Mouse (Mus musculus) megakaryocyte, adult 5-6 weeks (primary cell): Measurements from ENCODE around the gene Vegfa. TPM values are rescaled to one million over a fixed set of nuclear protein-coding genes. Genes with fewer than 3 reads are reported as not detected.

ENCODE experiments used
- ATAC-seq: 2 replicates; pipeline ENCODE4 v1.8.0; 2016; ENCODE audit warnings: mild to moderate bottlenecking, inconsistent platforms; ENCODE audit not compliant: poor library complexity, severe bottlenecking
- total RNA-seq, 2 experiments: library from RNA; stranded (forward) in 1 of 2; stranded (reverse) in 1 of 2; fragments of 153-499, 151-499 nt in 1 of 2; fragments of 221-1000, 200-1000 nt in 1 of 2; gene quantifications; 2 replicates each; pipeline versions ENCODE4 v1.2.3 to v1.2.4; 2015 to 2017

The Vegfa gene
- total RNA-seq, 2 experiments from 2014 or later: 4.8 to 5.6 TPM

- no peak for ATAC-seq
Observed at GRCm38 (mm10) chr17:46052146-46052545, 20.0 kb upstream of the Vegfa start.

DNA sequence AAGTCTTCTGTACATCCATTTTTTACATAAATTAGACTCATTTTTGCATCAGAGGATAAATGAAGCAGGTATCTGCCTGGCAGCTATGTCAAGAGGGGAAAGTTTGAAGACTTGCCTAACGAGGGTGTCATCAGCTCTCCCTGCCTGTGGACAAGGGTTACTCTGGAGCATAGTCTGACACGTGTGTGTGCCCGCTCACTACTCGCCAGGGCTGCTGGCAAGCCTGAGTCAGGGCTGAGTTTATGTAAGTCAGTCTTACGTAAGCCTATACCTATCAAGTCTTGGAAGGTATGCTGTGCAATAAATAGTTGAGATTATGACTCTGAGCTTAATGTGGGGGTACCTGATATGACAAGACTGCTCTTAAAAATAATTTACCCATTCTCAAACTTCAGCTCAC, 19.2 kb upstream of the Vegfa start:
- no peak for ATAC-seq

- no peak for ATAC-seq
Observed at GRCm38 (mm10) chr17:46049567-46049966, 17.4 kb upstream of the Vegfa start.

DNA sequence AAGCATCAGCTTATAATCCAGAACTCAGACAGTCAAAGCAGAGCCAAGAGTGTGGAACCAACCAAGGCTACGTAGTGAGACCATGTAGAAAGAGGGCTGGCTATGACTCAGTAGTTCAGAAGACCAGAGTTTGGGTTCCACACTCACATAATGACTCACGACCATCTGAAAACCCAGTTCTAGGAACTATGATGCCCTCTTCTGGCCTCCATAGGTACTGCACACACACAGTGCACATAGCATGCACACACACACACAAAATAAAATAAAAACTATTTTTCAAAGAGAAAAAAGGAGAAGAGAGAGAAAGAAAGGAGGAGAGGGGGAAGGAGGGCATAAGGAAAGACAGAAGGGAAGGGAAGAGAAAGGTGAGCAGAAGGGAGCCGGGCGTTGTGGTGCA, 16.0 kb upstream of the Vegfa start:
- no peak for ATAC-seq

DNA sequence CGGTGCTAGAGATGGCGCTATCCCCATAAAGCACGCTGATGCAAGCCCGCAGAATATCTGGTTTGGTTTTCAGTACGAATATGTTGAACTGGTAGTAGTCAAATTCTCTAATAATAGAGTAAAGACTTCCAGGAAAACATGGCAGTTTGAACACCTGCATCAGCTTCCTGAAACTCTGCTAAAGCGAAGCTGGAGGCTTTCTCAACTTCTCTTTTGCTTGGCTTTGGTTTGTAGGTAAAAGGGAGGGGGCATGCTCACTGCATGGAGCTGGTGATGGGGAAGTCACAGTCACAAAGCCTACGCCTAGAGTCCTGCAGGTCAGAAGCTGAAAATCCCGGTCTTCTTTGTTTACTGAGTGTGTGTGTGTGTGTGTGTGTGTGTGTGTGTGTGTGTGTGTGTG, 13.6 kb upstream of the Vegfa start:
- peak; percentile 90 for ATAC-seq

DNA sequence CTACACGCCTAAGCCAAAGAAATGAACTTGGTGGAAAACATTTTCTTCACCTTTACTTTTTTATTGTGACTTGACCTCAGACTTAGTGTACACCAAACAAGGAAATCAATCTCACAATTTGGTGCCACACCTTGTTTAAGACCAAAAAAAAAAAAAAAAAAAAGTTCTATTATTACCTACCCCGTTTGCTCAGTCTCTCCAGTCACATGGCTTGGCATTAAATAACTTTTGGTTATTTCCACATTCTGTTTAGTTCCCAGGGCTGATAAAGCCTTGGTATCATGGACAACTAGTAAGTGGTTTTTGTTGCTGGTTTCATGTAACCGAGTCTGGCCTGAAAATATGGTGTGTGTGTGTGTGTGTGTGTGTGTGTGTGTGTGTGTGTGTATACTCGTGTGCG, 12.8 kb upstream of the Vegfa start:
- no peak for ATAC-seq

DNA sequence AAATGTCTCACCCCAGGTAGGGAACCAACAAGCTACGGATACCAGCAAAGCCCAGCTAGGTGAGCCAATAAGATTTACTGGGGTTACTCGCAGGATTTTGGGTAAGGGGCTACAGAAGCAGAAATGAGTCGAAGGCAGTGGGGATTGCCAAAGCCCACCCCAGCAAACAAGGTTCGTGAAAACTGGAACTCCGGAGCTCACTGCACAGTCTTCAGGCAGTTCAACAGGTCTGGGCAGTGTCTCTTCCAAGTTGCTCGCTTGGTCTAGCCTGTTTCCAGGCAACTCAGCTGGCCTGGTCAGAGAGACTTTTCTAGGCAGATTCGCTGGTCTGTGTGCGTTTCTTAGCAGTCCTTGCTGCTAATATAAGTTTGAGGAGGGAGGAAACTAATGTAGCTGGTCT, 10.0 kb upstream of the Vegfa start:
- ATAC-seq: no peak

GRCm38 (mm10) chr17:46041679-46042078, 9.5 kb upstream of the Vegfa start:
- no peak for ATAC-seq

- ATAC-seq: peak; percentile 69; the same call in 1 of the 2 replicates
Observed at GRCm38 (mm10) chr17:46041223-46041622, 9.1 kb upstream of the Vegfa start.

DNA sequence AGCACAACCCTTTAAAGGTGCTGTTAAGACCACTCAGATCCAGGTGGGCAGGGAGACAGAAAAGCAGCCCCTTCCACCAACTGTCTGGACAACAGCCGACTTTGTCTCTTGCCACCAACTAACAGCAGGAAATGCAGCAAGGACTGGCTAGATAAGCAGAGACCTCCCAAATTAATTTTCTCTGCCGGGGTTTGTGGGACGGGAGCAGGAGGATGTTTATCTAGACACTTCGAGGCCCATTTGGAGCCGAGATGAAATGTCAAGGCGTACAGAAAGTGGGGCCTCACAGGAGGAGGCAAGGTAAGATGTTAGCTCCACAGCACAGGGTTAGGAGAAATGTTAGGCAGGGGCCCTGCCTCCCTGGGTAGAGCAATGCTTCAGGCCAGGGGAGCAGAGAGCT, 8.4 kb upstream of the Vegfa start:
- ATAC-seq: no peak

DNA sequence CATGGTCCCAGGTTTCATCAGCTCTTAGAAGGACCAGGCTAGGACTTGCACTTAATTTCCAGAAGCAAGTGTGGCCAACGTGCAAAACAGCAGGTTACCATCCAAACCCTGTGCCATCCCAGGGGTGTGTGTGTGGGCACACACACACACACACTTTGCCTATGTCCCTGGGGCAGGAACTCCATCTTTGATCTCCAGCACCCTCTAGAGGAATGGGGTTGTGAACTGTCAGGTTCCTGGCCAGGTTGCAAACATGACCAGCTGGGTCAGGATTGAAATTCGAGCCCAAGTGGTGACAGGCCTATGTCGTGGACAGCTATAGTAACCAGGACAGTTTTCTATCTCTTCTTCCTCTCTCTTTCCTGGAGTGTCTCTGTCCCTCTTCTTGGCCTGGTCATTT, 6.7 kb upstream of the Vegfa start:
- ATAC-seq: no peak

DNA sequence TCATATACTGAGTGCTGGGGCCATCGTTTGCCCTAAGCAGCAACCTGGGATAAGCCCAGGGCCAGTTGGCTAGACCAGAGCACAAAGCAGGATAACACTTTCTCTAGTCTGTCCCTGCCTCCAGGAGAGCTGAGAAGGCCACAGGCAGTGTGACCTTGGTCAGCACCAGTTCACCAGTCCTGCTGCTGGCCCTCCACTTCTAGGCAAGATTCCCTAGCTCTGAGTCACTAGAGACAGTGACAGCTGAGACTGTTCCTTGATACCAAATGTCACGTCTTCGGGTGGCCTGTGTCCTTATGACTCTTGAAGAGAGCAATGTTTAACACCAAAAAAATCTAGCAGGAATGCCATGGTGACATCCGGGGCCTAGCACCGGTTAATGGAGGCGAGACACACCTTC, 4.2 kb upstream of the Vegfa start:
- ATAC-seq: no peak

DNA sequence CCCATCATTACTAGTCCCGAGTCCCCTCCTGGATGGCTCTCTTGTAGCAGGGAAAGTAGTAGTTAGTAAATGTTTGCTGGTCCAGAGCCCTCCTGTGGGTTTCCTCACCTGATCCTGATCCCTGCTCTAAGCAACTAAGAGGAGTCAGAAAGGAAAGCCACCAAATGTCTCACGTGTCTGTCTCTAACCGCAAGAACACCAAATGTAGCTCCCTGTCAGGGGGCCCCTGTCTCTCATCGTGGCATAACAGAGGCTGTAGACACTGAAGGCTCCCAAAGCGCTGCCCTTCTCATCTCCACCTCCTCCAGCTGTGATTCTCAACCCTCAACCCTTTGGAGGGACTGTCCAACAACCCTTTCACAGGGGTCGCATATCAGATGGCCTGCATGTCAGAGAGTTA, 1.9 kb upstream of the Vegfa start:
- ATAC-seq: no peak

DNA sequence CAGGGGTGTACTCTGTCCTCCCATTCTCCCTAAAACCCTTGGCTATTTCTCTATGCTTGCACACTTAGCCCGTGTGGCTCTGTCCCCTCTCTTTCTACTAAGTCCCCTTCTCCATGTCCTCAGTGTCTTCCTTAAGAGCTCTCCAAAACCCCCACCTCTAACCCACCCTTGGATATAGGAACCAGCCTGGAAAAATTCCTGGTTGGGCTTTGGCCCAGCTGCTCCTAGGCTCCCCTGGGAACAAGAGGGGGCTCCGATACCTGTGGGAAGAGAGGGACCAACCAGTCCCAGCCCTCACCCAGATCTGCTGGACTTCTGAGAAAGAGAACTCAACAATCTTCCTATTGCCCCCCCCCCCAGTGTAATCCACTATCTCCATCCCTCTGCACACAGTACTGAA, 1.4 kb upstream of the Vegfa start:
- no peak for ATAC-seq

DNA sequence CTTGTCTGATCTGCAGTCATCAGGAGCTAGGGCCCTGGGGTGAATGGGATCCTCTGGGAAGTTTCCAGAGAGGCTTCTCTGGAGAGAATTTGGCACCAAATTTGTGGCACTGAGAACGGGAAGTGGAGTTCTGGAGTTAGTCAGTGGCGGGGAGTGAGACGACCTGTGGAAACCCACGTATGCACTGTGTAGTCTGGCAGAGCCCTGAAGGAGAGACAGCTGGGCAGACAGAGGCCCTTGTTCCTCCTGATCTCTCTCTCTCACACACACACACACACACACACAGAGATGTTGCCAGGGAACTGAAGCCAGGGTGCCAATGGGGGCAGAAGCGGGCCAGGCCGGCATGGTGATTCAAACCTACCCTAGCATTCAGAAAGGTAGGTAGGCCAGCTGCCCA, 953 bp upstream of the Vegfa start:
- ATAC-seq: no peak

DNA sequence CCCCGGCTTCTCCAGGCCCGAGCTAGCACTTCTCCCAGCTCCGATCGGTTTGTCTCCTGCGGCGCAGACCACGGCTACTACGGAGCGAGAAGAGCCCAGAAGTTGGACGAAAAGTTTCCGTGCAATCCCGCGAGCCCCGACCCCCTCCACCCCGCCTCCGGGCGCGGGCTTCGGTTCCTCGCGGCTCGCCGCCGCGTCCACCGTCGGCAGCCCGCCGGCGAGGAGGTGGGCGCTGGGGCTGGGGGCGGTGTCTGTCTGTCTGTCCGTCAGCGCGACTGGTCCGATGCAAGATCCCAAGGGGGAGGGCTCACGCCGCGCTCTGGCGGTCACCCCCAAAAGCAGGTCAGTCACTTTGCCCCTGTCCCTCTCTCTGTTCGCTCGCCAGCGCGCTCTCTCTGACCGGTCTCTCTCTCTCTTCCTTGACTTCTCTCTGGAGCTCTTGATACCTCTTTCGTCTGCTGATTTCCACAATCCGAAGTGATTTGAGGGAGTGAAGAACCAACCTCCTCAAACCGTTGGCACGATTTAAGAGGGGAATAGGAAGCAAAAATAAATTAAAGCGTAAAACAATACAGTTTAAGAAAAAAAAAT, 453 bp downstream of the Vegfa start:
- ATAC-seq: peak; percentile 12

GRCm38 (mm10) chr17:46030731-46031620, 1.2 kb downstream of the Vegfa start:
- ATAC-seq: no peak

DNA sequence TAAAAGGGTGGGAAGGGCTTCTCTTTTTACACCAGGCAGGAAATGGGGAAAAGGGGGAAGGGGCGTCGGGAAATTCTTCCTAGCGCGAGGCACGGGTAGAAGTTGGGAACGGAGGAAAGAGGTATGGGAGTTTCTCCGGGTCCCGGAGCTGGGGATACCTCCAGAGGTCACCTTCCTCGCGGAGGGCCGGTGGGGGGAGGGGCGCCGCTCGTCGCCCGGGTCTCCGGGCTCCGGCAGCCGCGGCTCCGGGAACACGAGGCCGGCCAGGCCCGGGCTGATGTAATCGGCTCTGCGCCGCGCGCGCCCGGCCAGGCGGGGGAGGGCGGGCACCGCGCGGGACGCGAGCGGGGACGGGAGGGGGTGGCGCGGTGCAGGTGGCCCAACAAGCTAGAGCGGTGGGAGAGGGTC, 1.8 kb downstream of the Vegfa start:
- no peak for ATAC-seq

- ATAC-seq: no peak
Observed at GRCm38 (mm10) chr17:46029554-46030207, 2.5 kb downstream of the Vegfa start.

GRCm38 (mm10) chr17:46029052-46029553, 3.1 kb downstream of the Vegfa start:
- no peak for ATAC-seq

DNA sequence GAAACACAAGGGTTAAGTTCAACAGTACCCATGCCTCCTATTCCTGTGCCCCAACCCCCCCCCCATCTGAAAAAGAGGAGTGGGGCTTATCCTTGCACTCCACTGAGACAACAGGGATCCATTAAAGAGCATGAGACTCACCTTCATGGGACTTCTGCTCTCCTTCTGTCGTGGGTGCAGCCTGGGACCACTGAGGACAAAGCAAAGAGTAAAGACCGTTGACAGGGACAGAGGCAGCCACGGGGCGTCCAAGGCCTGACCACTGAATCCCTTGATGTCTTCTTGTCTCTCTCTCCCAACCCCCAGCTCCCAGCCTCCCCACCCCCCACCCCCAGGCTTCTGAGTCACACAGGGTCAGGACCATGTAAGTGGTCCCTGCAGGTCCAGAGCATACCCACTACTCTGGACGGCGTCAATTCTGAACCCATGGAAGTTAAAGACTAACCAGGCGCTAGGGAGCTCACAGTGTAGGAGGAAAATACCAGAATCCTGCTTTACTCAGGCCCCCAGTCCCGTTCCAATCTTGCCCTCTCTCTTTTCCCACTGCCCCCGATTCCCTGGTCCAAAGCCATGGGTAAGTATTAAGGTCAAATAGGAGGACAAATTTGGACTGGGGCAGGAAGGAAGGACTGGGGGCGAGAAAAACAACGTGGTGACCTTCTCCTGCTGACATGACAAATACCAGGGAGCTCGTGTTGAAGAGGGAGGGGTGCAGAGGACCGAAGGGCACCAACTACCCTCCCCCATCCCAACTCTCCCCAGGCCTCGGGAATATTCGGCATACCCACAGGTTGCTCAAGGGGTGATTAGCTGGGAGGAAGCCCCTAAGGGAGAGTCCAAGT, 3.7 kb downstream of the Vegfa start:
- ATAC-seq: no peak
